Mouse (Mus musculus) heart, adult 2 months (tissue): ENCODE measurements at regions not wholly inside any gene's neighbourhood (a gene's known extent, or its start where the extent isn't known, plus 50 kb on each side); places are given as distances from the start of the nearest gene placed in this dataset.
A peak's percentile ranks its signal among the peaks of the same experiment; 100 is the strongest.

Experiments used
- DNase-seq, 2 experiments: peaks; one replicate each; pipeline ENCODE4 v3.0.0; 2021
- H3K27ac ChIP-seq: fragments of 200-600 bp; 2 replicates; pipeline ENCODE4 v1.8.1; 2022
- H3K27me3 ChIP-seq: fragments of 200-500 bp; 2 replicates; pipeline ENCODE4 v1.6.1; 2012; ENCODE audit warnings: mild to moderate bottlenecking, low read length, inconsistent platforms, mixed read lengths; ENCODE audit not compliant: control insufficient read depth, insufficient read depth
- H3K36me3 ChIP-seq: fragments of 200-500 bp; 2 replicates; pipeline ENCODE4 v1.6.1; 2012; ENCODE audit warnings: low read length, inconsistent platforms; ENCODE audit not compliant: control insufficient read depth, insufficient read depth
- H3K4me1 ChIP-seq: fragments of 200-500 bp; 2 replicates; pipeline ENCODE4 v1.6.1; 2011; ENCODE audit warnings: low read length; ENCODE audit not compliant: control insufficient read depth, insufficient read depth
- H3K4me3 ChIP-seq: fragments of 200-600 bp; 2 replicates; pipeline ENCODE4 v1.8.1; 2022
- H3K79me2 ChIP-seq: fragments of 200-500 bp; replicated peaks from 2 replicates; pipeline ENCODE4 v1.6.1; 2012; ENCODE audit warnings: mild to moderate bottlenecking, inconsistent platforms, low read length, moderate library complexity, mixed read lengths; ENCODE audit not compliant: control insufficient read depth, insufficient read depth
- H3K9ac ChIP-seq: fragments of 200-500 bp; 2 replicates; pipeline ENCODE4 v1.6.1; 2012; ENCODE audit warnings: low read depth, mild to moderate bottlenecking, control low read depth, inconsistent platforms, low read length, mixed read lengths
- CTCF ChIP-seq: fragments of 200-600 bp; IDR thresholded peaks from 2 replicates; pipeline ENCODE4 v1.8.1; 2022; ENCODE audit warnings: antibody characterized with exemption, mild to moderate bottlenecking, moderate library complexity
- EP300 ChIP-seq: fragments of 200-500 bp; IDR thresholded peaks from 2 replicates; pipeline ENCODE4 v1.6.1; 2011; ENCODE audit warnings: low read depth, low read length, control low read depth; ENCODE audit not compliant: insufficient read depth
- POLR2A ChIP-seq: fragments of 200-500 bp; IDR thresholded peaks from 2 replicates; pipeline ENCODE4 v1.6.1; 2011; ENCODE audit warnings: mild to moderate bottlenecking, low read depth, low read length, control low read depth; ENCODE audit not compliant: insufficient read depth
- WGBS: fragments of 180-500 bp; shearing (Covaris S2); methylation state at CpG from one replicate; pipeline ENCODE4 v1.1.7; 2018; 5-methylcytosine and 5-hydroxymethylcytosine counted together
- intact Hi-C: fragments of 180-260 bp; cut with DNase I; formaldehyde crosslinking; loops from one replicate; pipeline ENCODE4 v1.15.1; 2025

DNA sequence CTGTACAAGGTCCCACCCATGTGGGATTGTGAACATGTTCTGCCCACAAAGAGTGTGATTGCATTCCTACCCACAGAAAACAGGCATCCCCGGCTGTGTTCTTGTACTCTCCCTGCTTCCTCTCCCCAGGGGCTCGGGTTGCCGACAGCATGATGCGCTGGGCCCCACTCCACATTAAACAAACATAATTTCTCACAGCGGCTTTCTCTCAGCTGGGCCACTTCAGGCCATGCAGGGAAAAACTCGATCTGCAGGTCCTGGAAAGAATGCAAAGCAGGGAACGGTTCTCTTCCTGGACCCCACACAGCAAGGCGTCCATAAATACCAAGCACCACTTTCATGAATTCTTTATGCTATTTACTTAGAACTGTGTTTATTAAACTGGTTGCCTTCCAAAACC lies 152.7 kb upstream of the Fam19a5 start:
- TF ChIP-seq EP300: no peak
- no peak for TF ChIP-seq POLR2A
- no peak for TF ChIP-seq CTCF
- H3K4me3 ChIP-seq: no peak overlapping the region
- WGBS: 46% methylated on average over 8 of the region's 8 CpGs
- H3K27me3 ChIP-seq: no peaks in the 10 kb centered on the region
- H3K9ac ChIP-seq: no peak overlapping the region
- H3K36me3 ChIP-seq: no peaks in the 10 kb centered on the region
- no peaks in the 10 kb centered on the region for H3K79me2 ChIP-seq
- no peaks in the 10 kb centered on the region for H3K4me1 ChIP-seq
- DNase-seq: peak in 1 of 2 experiments; percentile 3
- intact Hi-C loops: no loop called here
- no peak overlapping the region for H3K27ac ChIP-seq

DNA sequence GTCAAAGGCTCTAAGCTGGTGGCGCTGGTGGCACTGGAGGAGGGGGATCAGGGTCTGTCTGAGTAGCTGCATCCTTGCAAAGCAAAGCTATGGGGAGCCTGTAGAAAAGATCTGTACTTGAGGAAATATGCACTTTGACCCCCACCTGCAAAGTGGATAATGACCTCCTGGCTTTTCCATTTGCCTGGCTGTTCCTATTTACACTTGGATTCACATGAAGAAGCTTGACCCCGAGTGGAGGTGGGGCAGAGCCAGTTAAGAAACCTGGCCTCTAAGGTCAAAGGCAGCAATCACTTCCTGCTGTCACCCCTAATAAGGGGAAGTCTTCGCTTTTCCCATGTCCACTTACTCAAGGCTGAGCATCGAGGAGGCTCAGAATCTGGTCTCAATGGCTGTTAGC lies 145.7 kb upstream of the Fam19a5 start:
- Histone ChIP-seq H3K27ac (no peak overlapping the region), H3K27me3 (no peaks in the 10 kb centered on the region), H3K36me3 (no peaks in the 10 kb centered on the region), H3K4me1 (no peaks in the 10 kb centered on the region), H3K79me2 (no peaks in the 10 kb centered on the region), H3K4me3 (no peak overlapping the region), H3K9ac (no peak overlapping the region)
- TF ChIP-seq CTCF (no peak), POLR2A (no peak), EP300 (no peak)
- intact Hi-C loops: no loop called here
- DNase-seq: no peak
- WGBS: 68% methylated on average over 4 of the region's 4 CpGs

DNA sequence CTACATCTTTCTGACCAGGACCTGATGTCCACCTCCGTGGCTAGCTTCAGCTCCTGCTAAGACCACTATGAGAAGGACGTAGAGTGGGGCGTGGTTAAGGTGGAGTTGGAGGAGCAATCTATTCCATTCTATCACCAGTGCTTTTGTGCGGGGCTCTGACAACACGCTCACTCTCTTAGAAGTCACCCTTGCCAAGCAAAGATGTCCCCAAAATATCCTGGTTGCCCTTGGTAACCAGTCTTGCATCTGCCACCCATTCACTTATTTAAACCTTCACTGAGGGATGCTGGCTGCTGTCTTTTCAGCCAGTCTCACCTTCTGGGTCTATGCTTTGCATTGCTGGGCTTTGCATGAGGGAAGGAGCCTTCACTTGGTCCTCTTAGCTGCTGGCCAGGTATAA lies 138.4 kb upstream of the Fam19a5 start:
- Histone ChIP-seq H3K27ac (no peak overlapping the region), H3K27me3 (no peaks in the 10 kb centered on the region), H3K79me2 (no peaks in the 10 kb centered on the region), H3K4me3 (no peak overlapping the region), H3K9ac (no peak overlapping the region), H3K36me3 (no peaks in the 10 kb centered on the region), H3K4me1 (no peaks in the 10 kb centered on the region)
- 86% methylated on average over 5 of the region's 5 CpGs for WGBS
- DNase-seq: no peak
- intact Hi-C loops: no loop called here
- no peak for TF ChIP-seq CTCF
- no peak for TF ChIP-seq POLR2A
- TF ChIP-seq EP300: no peak

DNA sequence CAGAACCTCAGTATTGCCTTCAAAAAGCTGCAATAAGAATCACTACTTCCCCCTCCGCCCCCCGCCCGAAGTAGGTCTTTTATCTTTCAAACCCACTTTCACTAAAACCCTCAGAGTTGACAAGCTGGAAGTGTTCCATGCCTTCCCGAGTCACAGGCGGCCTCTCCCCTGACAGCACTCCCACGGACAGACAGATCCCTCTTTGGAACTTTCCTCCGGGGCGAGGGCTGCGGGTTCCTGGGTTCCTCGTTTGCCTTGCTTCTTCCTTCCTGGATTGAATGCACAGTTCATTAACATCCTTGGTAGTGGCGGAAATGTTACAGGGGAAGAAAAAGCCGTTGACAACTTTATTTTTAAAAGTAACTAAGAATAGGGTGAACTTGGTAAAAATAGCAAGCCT lies 132.1 kb upstream of the Fam19a5 start:
- H3K27ac ChIP-seq: no peak overlapping the region
- no peaks in the 10 kb centered on the region for H3K36me3 ChIP-seq
- 30% methylated on average over 12 of the region's 12 CpGs for WGBS
- no peak for DNase-seq
- H3K4me3 ChIP-seq: no peak overlapping the region
- H3K4me1 ChIP-seq: peaks cover 1% of the 10 kb centered on the region; the same call in 1 of the 2 replicates
- no peaks in the 10 kb centered on the region for H3K79me2 ChIP-seq
- H3K27me3 ChIP-seq: no peaks in the 10 kb centered on the region
- intact Hi-C loops: no loop called here
- TF ChIP-seq EP300: no peak
- no peak for TF ChIP-seq CTCF
- TF ChIP-seq POLR2A: no peak
- no peak overlapping the region for H3K9ac ChIP-seq

DNA sequence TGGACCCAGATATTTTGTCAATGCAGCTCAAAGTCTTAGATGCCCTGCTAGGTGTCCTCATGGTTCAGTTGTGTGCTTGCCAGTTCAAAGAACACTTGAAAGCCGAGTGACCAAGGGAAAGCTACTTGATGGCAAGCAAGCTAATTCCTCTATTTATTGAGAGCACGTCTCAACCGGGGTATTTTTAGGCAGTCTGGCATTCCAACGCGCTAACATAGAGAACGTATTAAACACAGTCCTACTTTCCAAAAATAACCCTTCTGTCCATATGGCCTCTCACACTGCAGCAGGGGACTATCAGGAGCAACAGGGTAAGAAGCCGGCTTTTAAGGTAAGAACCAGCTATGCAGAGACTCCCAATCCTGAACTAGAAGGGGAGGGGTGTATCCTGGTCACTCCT lies 128.1 kb upstream of the Fam19a5 start:
- intact Hi-C loops: no loop called here
- peak in 1 of 2 experiments; percentile 17 for DNase-seq
- no peak overlapping the region for H3K4me3 ChIP-seq
- no peak overlapping the region for H3K9ac ChIP-seq
- H3K27ac ChIP-seq: 0 out of 2 replicates have a peak overlapping the region, but pooled peaks have one; percentile 26
- H3K27me3 ChIP-seq: no peaks in the 10 kb centered on the region
- H3K4me1 ChIP-seq: peaks cover 1% of the 10 kb centered on the region; the same call in 1 of the 2 replicates
- 49% methylated on average over 7 of the region's 7 CpGs for WGBS
- H3K36me3 ChIP-seq: no peaks in the 10 kb centered on the region
- no peak for TF ChIP-seq POLR2A
- no peak for TF ChIP-seq EP300
- TF ChIP-seq CTCF: no peak
- no peaks in the 10 kb centered on the region for H3K79me2 ChIP-seq

DNA sequence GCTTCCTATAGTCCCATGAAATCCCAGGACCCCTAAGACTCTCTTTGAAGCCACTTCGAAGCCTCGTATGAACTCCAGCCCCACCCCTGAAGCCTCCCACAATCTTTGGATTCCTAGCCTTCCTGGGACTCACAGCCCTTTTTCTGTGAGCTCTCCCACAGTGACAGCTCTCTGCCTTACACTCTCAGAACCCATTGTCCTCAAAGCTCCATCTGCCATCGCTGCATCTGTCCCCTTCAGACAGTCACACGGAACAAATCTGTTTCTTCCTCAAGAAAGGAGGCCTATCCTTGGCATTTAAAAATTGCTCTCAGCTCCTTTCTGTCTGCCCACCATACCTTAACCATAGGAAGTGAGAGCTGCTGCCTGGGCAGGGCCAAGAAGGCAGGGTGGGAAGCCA lies 122.4 kb upstream of the Fam19a5 start:
- Histone ChIP-seq H3K36me3 (no peaks in the 10 kb centered on the region), H3K27me3 (no peaks in the 10 kb centered on the region), H3K79me2 (no peaks in the 10 kb centered on the region), H3K4me3 (no peak overlapping the region), H3K4me1 (no peaks in the 10 kb centered on the region), H3K9ac (no peak overlapping the region), H3K27ac (no peak overlapping the region)
- intact Hi-C loops: loop anchor here (5.0 kb wide), 1 partner anchor 979 kb away; no protein-coding TSS in a partner anchor
- 78% methylated on average over 4 of the region's 4 CpGs for WGBS
- DNase-seq: no peak
- no peak for TF ChIP-seq CTCF
- TF ChIP-seq EP300: no peak
- TF ChIP-seq POLR2A: no peak
